Mouse (Mus musculus): ENCODE data around the gene Pde4a. TPM values are rescaled to one million over a fixed set of nuclear protein-coding genes. Genes with fewer than 3 reads are reported as not detected.

Gene Pde4a
- 9.8 and 19.5 TPM in 2 replicates for polyA plus RNA-seq (2012; ENCODE audit: low replicate concordance)

DNA sequence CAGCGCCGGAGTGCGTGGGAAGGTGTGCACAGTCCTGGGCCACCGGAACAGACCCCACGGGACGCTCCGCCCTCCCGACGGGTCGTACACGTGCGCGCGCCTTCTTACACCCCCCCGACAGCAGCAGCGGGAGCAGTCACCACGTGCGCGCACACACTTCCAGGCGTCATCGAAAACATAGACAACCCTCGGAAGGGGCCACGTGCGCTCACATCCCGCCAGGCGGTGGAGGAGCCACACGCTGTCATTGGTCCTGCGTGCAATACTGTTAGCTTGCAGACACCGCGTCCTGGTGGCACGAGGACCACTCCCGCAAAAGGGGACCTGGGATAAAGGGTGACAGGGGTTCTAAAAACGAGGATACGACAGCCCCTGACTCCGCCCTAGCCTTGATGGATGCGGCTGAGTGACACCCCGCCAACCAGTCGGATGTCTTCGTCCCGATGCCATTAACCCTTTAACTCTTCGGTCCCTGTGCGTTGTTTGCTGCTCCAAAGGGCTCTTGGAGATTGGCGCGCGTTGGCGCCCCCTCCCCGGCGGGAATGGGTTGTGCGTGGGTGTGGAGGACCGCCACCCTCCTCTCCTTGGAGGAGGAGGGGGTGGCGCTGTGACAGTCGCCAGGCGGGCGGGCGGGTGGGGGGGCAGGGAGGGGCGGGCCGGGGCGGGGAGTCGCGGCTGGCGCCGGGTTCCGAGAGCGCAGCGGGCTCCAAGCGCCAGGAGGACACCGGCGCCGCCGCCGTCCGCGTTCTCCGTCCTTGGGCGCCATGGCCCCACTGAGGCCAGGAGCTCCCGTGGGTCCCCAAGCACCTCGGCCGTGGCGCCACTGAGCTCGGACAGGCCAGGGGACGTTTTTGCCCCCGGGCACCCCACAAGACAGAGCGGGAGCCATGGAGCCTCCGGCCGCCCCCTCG is at the start of gene Pde4a:
Gene Pde4a (plus strand): TSS at position 674 of the 911 bp plus-strand sequence.

DNA sequence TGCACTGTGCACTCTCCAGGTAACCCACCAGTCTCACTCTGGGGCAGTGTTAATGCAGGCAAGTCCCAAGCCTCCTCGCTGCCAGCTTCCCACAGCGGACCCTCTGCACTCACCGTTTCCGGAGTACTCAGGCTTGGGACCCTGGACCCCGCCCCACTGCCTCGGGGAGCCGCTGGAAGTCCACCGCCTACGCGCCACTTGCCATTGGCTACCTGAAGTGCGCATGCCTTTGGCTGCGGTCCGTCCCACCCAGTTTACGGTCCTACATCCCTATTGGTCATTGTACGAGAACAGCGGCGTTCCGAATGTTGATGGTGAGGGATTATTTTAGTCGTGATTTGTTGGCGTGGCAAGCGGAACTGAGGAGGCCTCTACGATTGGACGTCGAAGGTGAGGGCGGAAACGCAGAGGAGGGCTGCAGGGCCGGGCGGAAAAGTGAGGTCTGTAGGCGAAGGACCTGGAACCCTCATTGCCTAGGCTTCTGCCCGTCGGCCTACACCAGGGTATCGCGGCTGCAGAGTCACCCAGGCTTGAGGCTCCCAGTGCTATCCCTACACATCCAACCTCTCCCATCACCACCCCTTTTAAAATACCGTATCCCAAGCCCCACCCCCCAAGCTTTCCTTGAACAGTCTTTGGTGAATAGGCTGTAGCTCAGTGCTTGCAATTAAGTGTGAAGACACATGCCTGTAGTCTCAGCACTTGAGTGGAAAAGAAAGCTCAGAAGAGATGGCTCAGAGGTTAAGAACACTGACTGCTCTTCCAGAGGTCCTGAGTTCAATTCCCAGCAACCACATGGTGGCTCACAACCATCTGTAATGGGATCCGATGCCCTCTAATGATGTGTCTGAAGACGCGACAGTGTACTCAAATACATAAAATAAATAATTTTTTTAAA is 34.2 kb upstream of the Pde4a start, which contains the start of gene Tyk2:
Gene Tyk2 (minus strand): TSS at position 185 of the 898 bp plus-strand sequence.

DNA sequence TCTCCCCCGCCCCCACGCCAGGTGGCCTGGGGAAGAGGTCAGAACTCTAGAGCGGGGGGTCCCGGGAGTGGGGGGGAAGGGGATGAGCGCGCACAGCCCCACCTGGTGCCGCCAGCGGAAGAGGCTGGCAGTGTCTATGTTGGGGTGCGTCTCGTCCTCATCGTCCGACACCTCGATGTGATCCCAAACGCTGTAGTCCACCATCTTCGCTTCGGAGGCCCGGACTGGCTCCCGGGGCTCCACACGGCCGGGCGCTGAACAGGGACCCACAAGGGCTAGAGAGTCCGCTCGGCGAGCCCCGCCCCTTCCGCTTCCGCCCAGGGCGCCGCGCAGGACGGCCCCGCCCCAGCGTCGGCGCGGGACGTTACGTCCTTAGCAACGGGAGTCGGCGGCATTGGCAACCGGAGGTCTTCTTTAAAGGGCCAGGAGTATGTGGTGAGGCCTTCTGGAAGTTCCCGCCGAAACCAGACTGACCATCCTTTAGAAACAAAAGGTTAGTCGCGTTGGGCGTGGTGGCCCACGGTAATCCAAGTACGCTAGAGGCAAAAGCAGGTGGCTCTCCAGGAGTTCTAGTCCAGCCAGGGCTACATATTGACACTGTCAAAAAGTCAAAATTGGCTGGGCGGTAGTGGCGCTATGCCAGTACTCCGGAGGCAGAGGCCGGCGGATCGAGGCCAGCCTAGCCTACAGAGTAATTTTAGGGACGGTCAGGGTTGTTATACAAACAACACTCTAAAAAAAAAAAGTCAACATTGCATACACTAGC is 15.7 kb upstream of the Pde4a start, which contains the start of gene Cdc37:
Gene Cdc37 (minus strand): TSS at position 329 of the 766 bp plus-strand sequence.

DNA sequence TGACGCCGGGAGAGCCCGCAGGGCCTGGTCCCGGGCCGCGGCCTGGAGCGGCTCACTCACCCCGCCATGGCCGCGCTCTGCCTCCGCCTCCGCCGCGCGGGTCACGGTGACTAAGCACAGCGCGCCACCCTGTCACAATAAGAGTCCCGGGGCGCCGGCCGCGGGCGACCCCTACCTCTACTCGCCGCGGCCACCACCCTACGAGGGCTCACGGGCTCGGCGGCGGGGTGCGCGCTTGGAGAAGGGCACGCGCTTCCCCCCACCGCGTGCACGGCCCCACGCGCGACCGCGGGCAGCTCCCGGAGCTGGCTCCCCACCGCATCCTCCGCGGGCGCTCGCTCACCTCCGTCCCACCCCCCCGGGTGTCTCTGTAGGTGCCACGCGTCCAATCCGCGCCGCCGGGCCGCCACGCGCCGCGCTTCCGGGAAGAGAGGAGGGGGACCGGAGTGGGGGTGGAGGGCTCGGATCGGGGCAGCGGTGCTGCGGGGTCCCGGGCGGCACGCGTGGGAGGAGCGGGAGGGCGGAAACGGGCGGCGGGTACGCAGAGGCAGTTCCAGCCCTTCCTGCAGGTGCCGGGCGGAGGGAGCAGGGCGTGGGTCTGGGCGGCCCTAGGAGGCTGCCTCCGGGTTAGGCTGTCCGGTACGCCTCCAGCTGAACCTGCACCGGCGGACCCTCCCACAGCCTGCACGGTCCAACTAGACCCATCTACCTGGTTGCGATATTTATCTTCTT is 73.4 kb downstream of the Pde4a start, which contains the start of gene Keap1:
Gene Keap1 (minus strand): TSS at position 629 of the 732 bp plus-strand sequence.

DNA sequence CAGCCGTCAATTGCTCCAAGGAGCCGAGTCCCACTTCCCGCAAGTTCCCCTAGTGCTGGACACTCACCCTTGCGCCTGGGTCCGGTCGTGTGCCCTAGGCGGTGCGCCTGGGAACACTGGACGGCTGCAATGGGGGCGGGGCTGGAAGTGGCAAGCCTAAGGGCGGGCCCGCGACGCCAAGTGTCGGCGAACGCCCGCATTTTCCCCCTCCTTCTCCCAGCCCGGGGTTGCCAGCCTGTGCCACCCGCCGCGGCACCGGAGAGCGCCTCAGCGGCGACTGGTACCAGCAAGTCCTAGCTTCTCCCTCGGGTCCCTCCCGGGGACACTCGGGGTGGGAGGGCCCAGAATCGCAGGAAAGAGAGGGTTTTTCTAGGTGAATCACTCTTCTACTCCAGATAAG is 82.8 kb downstream of the Pde4a start, which contains the start of gene S1pr5:
Gene S1pr5 (minus strand): TSS at position 118 of the 400 bp plus-strand sequence.

Other genes starting within 250 kb of the Pde4a start
- 59.7 and 61.0 TPM in 2 replicates for gene Dnmt1, start 205.8 kb upstream of the Pde4a start, polyA plus RNA-seq (2012; ENCODE audit: low replicate concordance)
- gene S1pr2, start 188.9 kb upstream of the Pde4a start, polyA plus RNA-seq (2012; ENCODE audit: low replicate concordance): 1.7 and 4.4 TPM in 2 replicates
- 45.9 and 87.9 TPM in 2 replicates for gene Mrpl4, start 163.0 kb upstream of the Pde4a start, polyA plus RNA-seq (2012; ENCODE audit: low replicate concordance)
- gene Icam1, start 149.7 kb upstream of the Pde4a start, polyA plus RNA-seq (2012; ENCODE audit: low replicate concordance): 37.9 and 60.7 TPM in 2 replicates
- gene Icam4, start 136.3 kb upstream of the Pde4a start, polyA plus RNA-seq (2012; ENCODE audit: low replicate concordance): 2.4 and 30.5 TPM in 2 replicates
- 1.2 and 1.5 TPM in 2 replicates for gene Icam5, start 133.6 kb upstream of the Pde4a start, polyA plus RNA-seq (2012; ENCODE audit: low replicate concordance)
- gene Zglp1, start 98.6 kb upstream of the Pde4a start, polyA plus RNA-seq (2012; ENCODE audit: low replicate concordance): 4.7 and 6.8 TPM in 2 replicates
- 0.26 and 0.64 TPM in 2 replicates for gene Gm49373, start 92.6 kb upstream of the Pde4a start, polyA plus RNA-seq (2012; ENCODE audit: low replicate concordance)
- 24.8 and 46.2 TPM in 2 replicates for gene Fdx1l, start 92.1 kb upstream of the Pde4a start, polyA plus RNA-seq (2012; ENCODE audit: low replicate concordance)
- gene Gm38431, start 73.7 kb upstream of the Pde4a start, polyA plus RNA-seq (2012; ENCODE audit: low replicate concordance): 43.7 and 103 TPM in 2 replicates
- gene Raver1, start 73.7 kb upstream of the Pde4a start, polyA plus RNA-seq (2012; ENCODE audit: low replicate concordance): 182 and 466 TPM in 2 replicates
- 47.9 and 58.5 TPM in 2 replicates for gene Tyk2, start 34.5 kb upstream of the Pde4a start, polyA plus RNA-seq (2012; ENCODE audit: low replicate concordance)
- 137 and 226 TPM in 2 replicates for gene Cdc37, start 15.7 kb upstream of the Pde4a start, polyA plus RNA-seq (2012; ENCODE audit: low replicate concordance)
- gene Keap1, start 73.6 kb downstream of the Pde4a start, polyA plus RNA-seq (2012; ENCODE audit: low replicate concordance): 49.8 and 76.0 TPM in 2 replicates
- 11.6 and 51.4 TPM in 2 replicates for gene S1pr5, start 82.7 kb downstream of the Pde4a start, polyA plus RNA-seq (2012; ENCODE audit: low replicate concordance)
- 33.9 and 64.0 TPM in 2 replicates for gene Atg4d, start 99.6 kb downstream of the Pde4a start, polyA plus RNA-seq (2012; ENCODE audit: low replicate concordance)
- 46.0 and 65.5 TPM in 2 replicates for gene Kri1, start 122.3 kb downstream of the Pde4a start, polyA plus RNA-seq (2012; ENCODE audit: low replicate concordance)
- 41.8 and 71.5 TPM in 2 replicates for gene Cdkn2d, start 125.7 kb downstream of the Pde4a start, polyA plus RNA-seq (2012; ENCODE audit: low replicate concordance)
- 0.49 and 2.3 TPM in 2 replicates for gene Ap1m2, start 146.6 kb downstream of the Pde4a start, polyA plus RNA-seq (2012; ENCODE audit: low replicate concordance)
- gene Slc44a2, start 155.0 kb downstream of the Pde4a start, polyA plus RNA-seq (2012; ENCODE audit: low replicate concordance): 192 and 204 TPM in 2 replicates
- gene Ilf3, start 202.2 kb downstream of the Pde4a start, polyA plus RNA-seq (2012; ENCODE audit: low replicate concordance): 61.2 and 70.8 TPM in 2 replicates
- gene Qtrt1, start 246.1 kb downstream of the Pde4a start, polyA plus RNA-seq (2012; ENCODE audit: low replicate concordance): 38.9 and 44.8 TPM in 2 replicates